Mouse (Mus musculus) hindbrain, postnatal 0 days (tissue): ENCODE measurements at regions not wholly inside any gene's neighbourhood (a gene's known extent, or its start where the extent isn't known, plus 50 kb on each side); places are given as distances from the start of the nearest gene placed in this dataset.
A peak's percentile ranks its signal among the peaks of the same experiment; 100 is the strongest.

Experiments
- ATAC-seq: fragments of 200-750 bp; cut with Nextera tagmentation; 2 replicates; pipeline ENCODE4 v1.8.0; 2017; ENCODE audit warnings: mild to moderate bottlenecking, moderate TSS enrichment, moderate library complexity
- DNase-seq: peaks from one replicate; pipeline ENCODE4 v3.0.0-alpha.2; 2015; ENCODE audit warnings: low spot score
- H3K27ac ChIP-seq: fragments of 300-500 bp; sonication (generic); 2 replicates; pipeline ENCODE4 v1.5.1; 2014; ENCODE audit warnings: mild to moderate bottlenecking
- H3K27me3 ChIP-seq: fragments of 300-500 bp; sonication (generic); 2 replicates; pipeline ENCODE4 v1.6.1; 2014; ENCODE audit warnings: low read length, mixed read lengths; ENCODE audit not compliant: insufficient read depth
- H3K36me3 ChIP-seq: fragments of 300-500 bp; sonication (generic); 2 replicates; pipeline ENCODE4 v1.6.1; 2014; ENCODE audit warnings: low read length, mixed read lengths; ENCODE audit not compliant: insufficient read depth
- H3K4me1 ChIP-seq: fragments of 300-500 bp; sonication (generic); 2 replicates; pipeline ENCODE4 v1.6.1; 2014; ENCODE audit warnings: antibody characterized with exemption, low read length, mixed read lengths; ENCODE audit not compliant: insufficient read depth
- H3K4me2 ChIP-seq: fragments of 300-500 bp; sonication (generic); 2 replicates; pipeline ENCODE4 v1.6.1; 2014; ENCODE audit warnings: low read depth, mild to moderate bottlenecking, low read length, moderate library complexity, mixed read lengths
- H3K4me3 ChIP-seq: fragments of 300-500 bp; sonication (generic); 2 replicates; pipeline ENCODE4 v1.5.1; 2014; ENCODE audit warnings: low read length
- H3K9ac ChIP-seq: fragments of 300-500 bp; sonication (generic); replicated peaks from 2 replicates; pipeline ENCODE4 v1.6.1; 2014; ENCODE audit warnings: mild to moderate bottlenecking, low read length, moderate library complexity, mixed read lengths
- H3K9me3 ChIP-seq: fragments of 300-500 bp; sonication (generic); 2 replicates; pipeline ENCODE4 v1.6.1; 2016; ENCODE audit warnings: low read length, mixed read lengths
- CTCF ChIP-seq: IDR thresholded peaks from 2 replicates; pipeline ENCODE4 v1.5.1; 2016; ENCODE audit warnings: antibody characterized with exemption, control low read depth, low read depth
- WGBS: fragments of 180-500 bp; shearing (Covaris S2); extraction: QIAGEN DNeasy Blood & Tissue Kit; methylation state at CpG from one replicate; pipeline ENCODE4 v1.1.7; 2014; 5-methylcytosine and 5-hydroxymethylcytosine counted together

DNA sequence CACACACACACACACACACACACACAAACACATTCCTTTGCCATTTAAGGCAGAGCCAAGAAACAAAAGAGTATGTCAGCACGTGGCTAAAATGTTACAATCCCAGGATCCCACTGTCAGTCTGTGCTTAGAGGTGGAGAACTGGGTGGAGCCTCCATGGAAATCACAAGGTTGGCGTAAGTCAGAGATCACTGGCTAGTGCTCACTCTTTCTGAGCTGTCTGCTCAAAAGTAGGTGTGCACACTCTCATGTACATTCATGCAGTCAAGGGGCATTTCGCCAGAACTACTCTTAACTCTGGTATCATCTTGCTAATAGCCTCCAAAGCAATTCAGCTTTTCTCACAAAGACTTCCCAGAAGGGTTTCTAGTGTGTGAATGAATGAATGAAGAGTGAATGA lies 318.2 kb downstream of the Gm45692 start:
- no peak overlapping the region for H3K4me3 ChIP-seq
- H3K27me3 ChIP-seq = no peaks in the 10 kb centered on the region
- no peak overlapping the region for H3K27ac ChIP-seq
- no peak overlapping the region for H3K4me2 ChIP-seq
- H3K4me1 ChIP-seq = 0 out of 2 replicates have a peak, but pooled peaks cover 5% of the 10 kb centered on the region
- TF ChIP-seq CTCF = no peak
- DNase-seq (no peak), ATAC-seq (no peak)
- H3K9ac ChIP-seq = no peak overlapping the region
- 68% methylated on average over 3 of the region's 3 CpGs for WGBS
- no peaks in the 10 kb centered on the region for H3K36me3 ChIP-seq
- H3K9me3 ChIP-seq = no peaks in the 10 kb centered on the region

DNA sequence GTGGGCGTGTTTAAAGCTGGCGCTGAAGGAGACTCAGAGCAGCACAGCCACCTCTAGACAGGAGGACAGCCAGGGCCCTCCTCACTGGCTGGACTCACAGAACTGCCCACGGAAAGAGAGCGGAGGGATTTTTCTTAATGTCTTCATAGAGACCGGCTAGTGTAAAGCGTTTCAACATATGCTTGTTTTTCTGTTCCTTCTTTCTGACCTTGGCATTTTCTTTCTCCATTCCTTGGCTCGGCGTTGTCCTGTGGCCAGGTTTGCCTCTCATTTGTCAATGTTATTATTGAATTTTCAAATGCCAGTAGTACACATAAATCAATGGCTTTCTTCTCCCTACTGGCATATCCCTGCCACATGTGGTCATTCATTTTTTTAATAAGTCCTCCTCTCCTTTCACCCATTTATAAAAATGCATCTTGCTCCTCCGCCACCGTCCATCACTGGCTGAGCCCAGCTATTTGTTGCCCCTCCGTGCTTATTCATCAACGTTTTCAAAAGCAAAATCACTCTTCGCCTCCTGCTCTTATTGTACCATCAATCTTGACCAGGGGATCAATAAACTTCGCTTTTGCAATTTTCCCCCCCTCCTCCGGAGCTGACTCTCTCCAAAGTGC lies 319.0 kb downstream of the Gm45692 start:
- H3K4me3 ChIP-seq = peak overlapping the region; percentile 10; the same call in 1 of the 2 replicates
- no peaks in the 10 kb centered on the region for H3K9me3 ChIP-seq
- ATAC-seq = no peak
- TF ChIP-seq CTCF = no peak
- H3K4me2 ChIP-seq = peak overlapping the region; percentile 48
- DNase-seq = peak; percentile 18
- H3K9ac ChIP-seq = peak overlapping the region; percentile 9; the same call in 1 of the 2 replicates
- no peaks in the 10 kb centered on the region for H3K27me3 ChIP-seq
- no peak overlapping the region for H3K27ac ChIP-seq
- H3K4me1 ChIP-seq = 0 out of 2 replicates have a peak, but pooled peaks cover 5% of the 10 kb centered on the region
- WGBS = 51% methylated on average over 15 of the region's 15 CpGs
- no peaks in the 10 kb centered on the region for H3K36me3 ChIP-seq

DNA sequence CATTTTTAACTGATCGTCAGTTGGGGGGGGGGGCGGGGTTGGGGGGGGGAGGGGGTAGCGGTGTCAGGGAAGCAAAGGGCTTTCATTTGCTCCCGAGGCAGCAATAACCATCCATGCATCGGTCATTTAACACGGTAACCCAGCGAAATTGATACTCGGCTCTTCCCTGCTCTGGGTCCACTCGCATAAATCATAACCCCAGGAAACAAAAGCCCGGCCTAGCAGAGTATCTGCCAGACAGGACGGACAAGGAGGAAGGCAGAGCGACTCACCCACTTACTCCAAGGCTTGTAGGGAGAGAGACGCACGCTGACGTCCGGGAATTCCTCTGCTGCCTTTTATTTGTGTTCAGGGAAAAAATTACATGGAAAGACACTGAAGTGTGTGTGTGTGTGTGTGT lies 319.5 kb downstream of the Gm45692 start:
- Histone ChIP-seq H3K4me2 (peak overlapping the region; percentile 48), H3K9ac (peak overlapping the region; percentile 9; the same call in 1 of the 2 replicates), H3K9me3 (no peaks in the 10 kb centered on the region), H3K27ac (no peak overlapping the region), H3K4me1 (0 out of 2 replicates have a peak, but pooled peaks cover 5% of the 10 kb centered on the region), H3K27me3 (no peaks in the 10 kb centered on the region), H3K36me3 (no peaks in the 10 kb centered on the region), H3K4me3 (peak overlapping the region; percentile 10; the same call in 1 of the 2 replicates)
- 0 out of 2 replicates have a peak, but pooled peaks have one; percentile 38 for ATAC-seq
- no peak for DNase-seq
- TF ChIP-seq CTCF = no peak
- 24% methylated on average over 16 of the region's 16 CpGs for WGBS

DNA sequence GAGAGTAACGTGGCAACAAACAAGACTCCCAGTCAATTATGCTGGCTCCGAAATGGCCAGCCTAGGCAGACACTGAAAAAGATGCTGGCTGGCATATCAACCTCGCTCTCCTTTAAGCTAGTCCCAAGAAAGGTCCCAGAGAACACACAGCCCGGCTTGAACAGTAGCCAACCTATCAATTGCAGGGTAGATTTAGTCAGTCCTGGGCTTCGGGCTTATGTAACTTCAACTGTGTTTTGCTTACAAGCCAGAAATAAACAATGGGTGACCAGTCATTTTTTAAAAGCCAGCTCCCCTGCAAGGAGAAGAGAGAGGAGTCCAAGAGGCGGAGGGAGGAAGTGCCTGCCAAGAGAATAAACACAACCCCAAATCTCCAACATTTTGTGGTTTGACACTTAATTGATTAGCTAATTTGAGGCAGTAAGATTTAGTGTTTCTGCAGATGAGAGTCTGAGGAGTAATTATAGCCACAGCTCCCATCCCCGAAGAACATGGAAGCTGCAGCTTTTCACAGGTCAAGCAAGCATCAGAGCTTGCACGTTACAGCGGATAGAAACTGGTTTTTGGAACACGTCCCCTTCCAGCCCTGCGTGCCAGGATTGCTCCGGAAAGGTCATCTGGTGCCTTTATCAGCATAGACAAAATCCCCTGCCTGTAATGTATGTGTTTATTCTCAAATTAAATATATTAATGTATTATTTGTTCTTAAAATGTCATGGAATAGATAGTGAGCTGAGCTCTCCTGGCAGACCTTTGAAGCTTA lies 322.1 kb downstream of the Gm45692 start:
- H3K27ac ChIP-seq = peak overlapping the region; percentile 28; the same call in 1 of the 2 replicates
- WGBS = 39% methylated on average over 12 of the region's 12 CpGs
- peak; percentile 69 for ATAC-seq

DNA sequence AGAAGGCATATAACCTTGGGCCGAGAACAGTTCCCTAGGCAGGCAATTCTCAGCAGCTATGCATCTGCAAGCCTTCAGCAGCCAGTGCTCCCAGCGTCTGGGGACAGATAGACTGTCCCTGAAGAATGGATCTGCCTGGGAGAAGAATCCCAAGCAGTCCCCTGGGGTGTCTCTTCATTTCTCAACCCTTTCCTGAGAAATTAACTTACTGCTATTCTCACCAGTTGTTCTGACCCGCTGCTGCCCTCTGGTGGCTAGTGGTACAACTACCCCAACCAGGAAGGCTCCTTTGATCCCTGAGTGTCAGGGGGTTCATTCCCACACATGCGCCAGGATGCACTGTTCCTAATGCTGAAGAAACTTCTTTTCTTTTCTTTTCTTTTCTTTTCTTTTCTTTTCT lies 323.7 kb downstream of the Gm45692 start:
- H3K27ac ChIP-seq = no peak overlapping the region
- no peaks in the 10 kb centered on the region for H3K9me3 ChIP-seq
- H3K4me3 ChIP-seq = no peak overlapping the region
- TF ChIP-seq CTCF = peak; percentile 80
- H3K36me3 ChIP-seq = no peaks in the 10 kb centered on the region
- no peak overlapping the region for H3K4me2 ChIP-seq
- ATAC-seq (no peak), DNase-seq (peak; percentile 69)
- H3K27me3 ChIP-seq = no peaks in the 10 kb centered on the region
- H3K4me1 ChIP-seq = 0 out of 2 replicates have a peak, but pooled peaks cover 5% of the 10 kb centered on the region
- 36% methylated on average over 4 of the region's 4 CpGs for WGBS
- H3K9ac ChIP-seq = no peak overlapping the region

More for the DNA sequence above, 322.1 kb downstream of the Gm45692 start:
- Histone ChIP-seq H3K9ac (no peak overlapping the region), H3K4me3 (no peak overlapping the region), H3K9me3 (no peaks in the 10 kb centered on the region), H3K4me2 (no peak overlapping the region), H3K4me1 (0 out of 2 replicates have a peak, but pooled peaks cover 5% of the 10 kb centered on the region), H3K36me3 (no peaks in the 10 kb centered on the region), H3K27me3 (no peaks in the 10 kb centered on the region)
- peak; percentile 73 for DNase-seq
- TF ChIP-seq CTCF = peak; percentile 24

DNA sequence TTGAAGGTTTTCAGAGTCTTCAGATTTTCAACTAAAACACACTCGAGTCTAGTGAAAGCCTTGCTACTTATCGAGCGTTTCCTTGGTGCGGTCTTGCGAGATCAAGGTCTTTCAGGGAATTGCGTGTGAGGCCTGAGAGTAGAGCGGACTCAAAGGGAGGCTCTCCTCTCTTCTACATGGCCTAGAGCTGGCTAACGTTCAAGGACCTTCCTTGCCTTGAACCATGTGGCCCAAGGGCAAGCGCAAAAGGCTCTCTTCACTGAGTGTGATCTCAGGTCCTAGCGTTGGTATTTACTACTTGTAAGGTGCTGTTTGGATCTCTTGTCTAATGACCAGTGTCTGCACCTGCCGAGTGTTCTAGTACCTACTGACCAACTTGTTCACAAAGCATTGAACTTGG lies 324.4 kb downstream of the Gm45692 start:
- 0 out of 2 replicates have a peak, but pooled peaks cover 5% of the 10 kb centered on the region for H3K4me1 ChIP-seq
- no peak overlapping the region for H3K27ac ChIP-seq
- no peak overlapping the region for H3K9ac ChIP-seq
- no peak overlapping the region for H3K4me3 ChIP-seq
- DNase-seq = no peak
- WGBS = 92% methylated on average over 11 of the region's 11 CpGs
- TF ChIP-seq CTCF = no peak
- no peaks in the 10 kb centered on the region for H3K36me3 ChIP-seq
- no peak overlapping the region for H3K4me2 ChIP-seq
- H3K27me3 ChIP-seq = no peaks in the 10 kb centered on the region
- H3K9me3 ChIP-seq = no peaks in the 10 kb centered on the region
- no peak for ATAC-seq
